Mouse (Mus musculus) cerebellum, postnatal 4 days (tissue): ENCODE measurements around the gene Gm47289.

Experiments
- DNase-seq, 2 experiments: peaks; one replicate each; pipeline ENCODE4 v3.0.0; 2022; ENCODE audit warnings: low spot score in 2 of 2, mixed read lengths in 1 of 2

Gm47289 gene

GRCm38 (mm10) chr9:119158861-119159260 lies at the start of gene Gm47289:
TSS of gene Gm47289 (plus strand) at chr9:119159161.
- no peak for DNase-seq

GRCm38 (mm10) chr9:119109685-119110353 lies 49.1 kb upstream of the Gm47289 start:
- no peak for DNase-seq

- no peak for DNase-seq
Measured at GRCm38 (mm10) chr9:119110640-119111039, 48.3 kb upstream of the Gm47289 start.

- no peak for DNase-seq
Measured at GRCm38 (mm10) chr9:119114911-119115310, 44.0 kb upstream of the Gm47289 start.

GRCm38 (mm10) chr9:119119409-119120167 lies 39.4 kb upstream of the Gm47289 start:
- no peak for DNase-seq

- no peak for DNase-seq
Measured at GRCm38 (mm10) chr9:119120168-119120560, 38.8 kb upstream of the Gm47289 start.

- no peak for DNase-seq
Measured at GRCm38 (mm10) chr9:119122596-119123369, 36.2 kb upstream of the Gm47289 start.

GRCm38 (mm10) chr9:119128436-119129181 lies 30.4 kb upstream of the Gm47289 start:
- no peak for DNase-seq

GRCm38 (mm10) chr9:119130692-119131091 lies 28.3 kb upstream of the Gm47289 start:
- no peak for DNase-seq

GRCm38 (mm10) chr9:119138836-119139235 lies 20.1 kb upstream of the Gm47289 start:
- no peak for DNase-seq

- DNase-seq, result no peak
Measured at GRCm38 (mm10) chr9:119142066-119142465, 16.9 kb upstream of the Gm47289 start.

GRCm38 (mm10) chr9:119143372-119143771 lies 15.6 kb upstream of the Gm47289 start:
- DNase-seq, result no peak

GRCm38 (mm10) chr9:119144696-119145095 lies 14.3 kb upstream of the Gm47289 start:
- peak; percentile 43 to 81 for DNase-seq

GRCm38 (mm10) chr9:119145137-119145536 lies 13.8 kb upstream of the Gm47289 start:
- no peak for DNase-seq

- DNase-seq, result no peak
Measured at GRCm38 (mm10) chr9:119145638-119146037, 13.3 kb upstream of the Gm47289 start.

- DNase-seq, result no peak
Measured at GRCm38 (mm10) chr9:119146098-119146770, 12.7 kb upstream of the Gm47289 start.

GRCm38 (mm10) chr9:119149601-119150000 lies 9.4 kb upstream of the Gm47289 start:
- no peak for DNase-seq

GRCm38 (mm10) chr9:119151751-119152150 lies 7.2 kb upstream of the Gm47289 start:
- no peak for DNase-seq

GRCm38 (mm10) chr9:119155416-119155815 lies 3.5 kb upstream of the Gm47289 start:
- no peak for DNase-seq

- no peak for DNase-seq
Measured at GRCm38 (mm10) chr9:119155826-119156225, 3.1 kb upstream of the Gm47289 start.
